Mouse (Mus musculus) monocyte, adult 5-6 weeks (primary cell): ENCODE measurements around the gene Ankrd52. TPM values are rescaled to one million over a fixed set of nuclear protein-coding genes. Genes with fewer than 3 reads are reported as not detected.

ENCODE experiments used
- ATAC-seq: fragments of 153-309, 156-312 bp; replicated peaks from 2 replicates; pipeline ENCODE4 v1.8.0; 2017; ENCODE audit warnings: mild to moderate bottlenecking; ENCODE audit not compliant: low TSS enrichment, insufficient number of reproducible peaks, severe bottlenecking, poor library complexity, low FRiP score
- total RNA-seq: library from RNA; stranded (forward); fragments of 200-1000, 200-491, 200-594 nt; gene quantifications from 3 replicates; pipeline ENCODE4 v1.2.3, GENCODE M21; 2017

Gene Ankrd52
- total RNA-seq, 1 experiment from 2014 or later: 8.3 TPM

DNA sequence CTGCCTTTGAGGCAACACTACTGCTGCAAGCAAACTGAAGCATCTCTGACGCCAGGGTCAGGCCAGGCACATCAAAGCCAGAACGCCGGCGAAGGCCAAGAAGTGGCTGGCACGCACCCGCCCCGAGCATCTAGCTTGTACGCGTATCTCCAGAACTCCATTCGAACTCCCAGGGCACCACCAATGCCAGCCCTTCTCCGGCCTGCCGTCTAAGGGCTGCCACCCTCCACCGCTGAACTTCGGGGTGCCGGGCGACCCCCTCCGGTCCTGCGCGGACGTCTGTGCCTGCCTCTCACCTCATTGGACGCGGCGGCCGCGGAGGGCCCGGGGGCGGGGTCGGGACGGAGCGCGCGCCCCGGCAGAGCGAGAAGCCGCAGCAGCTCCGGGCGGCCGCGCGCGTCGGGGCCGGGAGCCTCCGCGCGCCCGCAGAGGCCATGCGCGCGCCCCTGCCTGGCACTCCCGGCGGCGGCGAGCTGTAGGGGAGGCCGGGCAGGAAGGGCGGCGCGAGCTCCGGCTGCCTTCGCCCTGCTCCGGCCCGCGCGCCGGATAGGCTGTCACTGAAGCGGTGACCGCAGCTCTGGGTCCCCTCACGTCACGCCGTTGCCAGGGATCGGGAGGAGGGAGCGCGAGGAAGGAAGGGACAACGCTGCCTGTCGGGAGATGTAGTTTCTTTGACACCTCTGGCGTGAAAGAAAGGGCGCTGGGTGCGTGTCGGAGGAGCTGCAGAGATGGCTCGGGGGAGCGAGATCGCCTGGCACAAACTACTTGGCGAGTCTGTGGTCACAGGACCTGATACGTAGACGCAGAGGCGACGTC lies 8.3 kb upstream of the Ankrd52 start, which contains the start of gene Coq10a:
TSS of gene Coq10a (minus strand) at position 596 of the 816 bp plus-strand sequence.
- peak; percentile 80 for ATAC-seq

DNA sequence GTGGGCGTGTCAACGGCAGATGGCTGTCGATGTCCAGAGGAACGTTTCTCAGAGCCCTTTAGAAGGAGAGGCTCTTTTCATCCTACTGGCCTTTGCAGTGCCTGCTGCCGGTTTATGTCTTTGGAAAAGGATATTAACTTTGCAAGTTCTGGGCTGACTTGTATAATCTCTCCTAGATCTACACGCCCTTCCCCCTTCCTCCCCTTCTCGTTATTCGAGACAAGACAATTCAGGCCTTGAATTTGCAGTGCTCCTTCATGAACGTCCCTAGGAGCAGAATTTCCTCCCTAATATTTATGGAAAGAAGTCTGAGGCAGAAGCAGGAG lies 7.7 kb upstream of the Ankrd52 start:
- no peak for ATAC-seq

- no peak for ATAC-seq
Observed at GRCm38 (mm10) chr10:128369599-128369998, 7.3 kb upstream of the Ankrd52 start.

DNA sequence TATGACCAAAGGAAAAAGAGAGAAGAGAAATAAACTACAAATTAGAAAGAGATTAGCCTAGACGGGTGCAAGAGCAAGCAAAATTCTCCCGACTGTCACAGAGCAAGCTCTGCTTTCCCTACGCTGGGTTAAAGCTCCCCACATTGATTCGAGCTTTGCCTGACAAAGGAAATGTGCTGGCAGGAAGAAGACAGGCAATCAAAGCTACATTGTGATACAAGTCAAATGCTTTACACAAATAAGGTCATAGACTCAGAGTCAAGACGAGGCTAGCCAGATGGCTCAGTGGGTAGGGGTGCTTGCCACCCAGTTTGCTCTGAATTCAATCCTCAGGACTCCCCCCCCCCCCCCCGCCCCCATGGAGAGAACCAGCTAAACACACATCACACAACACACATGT lies 6.9 kb upstream of the Ankrd52 start:
- ATAC-seq: no peak

- no peak for ATAC-seq
Observed at GRCm38 (mm10) chr10:128370601-128371000, 6.3 kb upstream of the Ankrd52 start.

GRCm38 (mm10) chr10:128372142-128372541 lies 4.8 kb upstream of the Ankrd52 start:
- ATAC-seq: no peak

DNA sequence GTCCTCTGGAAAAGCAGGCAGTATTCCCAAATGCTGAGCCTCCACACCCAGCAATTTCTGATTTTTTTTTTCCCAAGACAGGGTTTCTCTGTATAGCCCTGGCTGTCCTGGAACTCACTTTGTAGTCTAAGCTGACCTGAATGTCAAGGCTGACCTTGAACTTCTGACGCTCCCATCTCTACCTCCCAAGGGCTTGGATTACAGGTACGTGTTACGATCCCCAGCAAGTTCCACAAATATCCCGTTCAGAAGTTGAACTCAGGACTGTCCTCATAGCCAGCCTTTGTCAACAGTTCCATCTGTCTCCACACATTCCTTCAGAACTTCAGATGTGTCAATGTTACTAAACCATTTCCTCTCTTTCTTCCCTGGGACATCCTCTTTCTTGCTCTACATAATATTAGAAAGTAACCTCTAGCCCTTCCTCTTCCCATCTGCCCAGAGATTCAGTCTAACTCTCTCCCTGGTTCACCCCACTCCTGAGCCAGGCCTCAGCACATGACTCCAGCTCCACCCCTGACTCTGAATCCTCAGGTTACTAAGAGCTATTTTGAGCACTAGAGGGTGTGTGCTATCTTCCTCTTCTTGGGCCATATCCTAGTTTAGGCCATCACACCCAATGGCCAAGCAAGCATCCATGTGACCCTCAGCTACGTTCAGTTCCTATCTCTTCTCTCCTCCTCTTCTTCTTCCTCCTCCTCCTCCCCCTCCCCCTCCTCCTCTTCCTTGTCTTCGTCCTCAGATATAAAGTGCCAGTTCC lies 3.7 kb upstream of the Ankrd52 start:
- peak; percentile 80 for ATAC-seq

DNA sequence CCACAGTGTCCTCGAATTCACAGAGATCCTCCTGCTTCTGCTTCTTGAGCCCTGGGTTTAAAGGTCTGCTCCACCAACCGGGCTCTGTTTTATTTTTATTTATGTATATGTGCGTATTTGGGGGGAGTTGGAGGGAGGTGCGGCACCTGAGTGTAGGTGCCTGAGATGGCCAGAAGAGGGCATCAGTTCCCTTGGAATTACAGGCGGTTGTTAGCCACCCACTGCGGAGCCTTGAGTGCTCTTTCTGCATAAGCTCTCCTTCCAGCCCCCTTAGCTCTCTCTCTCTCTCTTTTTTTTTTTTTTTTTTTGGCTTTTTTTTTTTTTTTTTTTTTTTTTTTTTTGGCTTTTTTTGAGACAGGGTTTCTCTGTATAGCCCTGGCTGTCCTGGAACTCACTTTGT lies 2.5 kb upstream of the Ankrd52 start:
- ATAC-seq: no peak

- no peak for ATAC-seq
Observed at GRCm38 (mm10) chr10:128376099-128376454, 838 bp upstream of the Ankrd52 start.

DNA sequence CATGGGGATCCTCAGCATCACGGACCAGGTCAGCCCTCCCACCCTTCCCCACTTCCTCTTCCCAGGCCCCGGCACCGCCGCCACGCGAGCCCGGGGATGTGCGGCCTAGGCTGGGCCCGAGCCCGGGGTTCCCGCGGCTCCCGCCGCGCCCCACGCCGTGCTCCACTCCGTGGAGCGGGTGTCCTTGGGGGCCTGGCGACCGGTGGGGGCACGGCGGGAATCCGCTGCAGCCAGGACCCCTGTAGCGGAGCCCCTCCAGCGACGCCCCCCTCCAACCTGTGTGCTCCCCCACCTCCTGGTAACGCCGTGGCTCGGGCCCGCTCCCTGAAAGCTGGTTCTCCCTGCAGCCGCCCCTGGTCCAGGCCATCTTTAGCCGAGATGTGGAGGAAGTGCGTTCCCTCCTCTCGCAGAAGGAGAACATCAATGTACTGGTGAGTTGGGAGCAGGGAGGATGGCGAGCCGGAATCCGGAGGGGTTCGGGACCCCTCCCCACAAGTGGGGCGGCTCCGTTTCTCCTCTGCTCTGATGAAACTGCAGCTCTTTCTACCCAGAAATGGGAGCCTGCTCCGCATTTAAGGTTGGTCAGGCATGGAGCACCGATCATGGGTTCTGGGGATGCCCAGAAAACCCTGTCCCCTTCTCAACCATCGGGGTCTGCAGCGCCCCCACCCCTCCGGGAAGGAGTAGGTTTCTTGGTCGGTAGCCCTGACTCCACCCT lies 466 bp downstream of the Ankrd52 start:
- ATAC-seq: no peak

- no peak for ATAC-seq
Observed at GRCm38 (mm10) chr10:128377940-128378448, 1.1 kb downstream of the Ankrd52 start.

- ATAC-seq: no peak
Observed at GRCm38 (mm10) chr10:128378462-128378861, 1.5 kb downstream of the Ankrd52 start.

DNA sequence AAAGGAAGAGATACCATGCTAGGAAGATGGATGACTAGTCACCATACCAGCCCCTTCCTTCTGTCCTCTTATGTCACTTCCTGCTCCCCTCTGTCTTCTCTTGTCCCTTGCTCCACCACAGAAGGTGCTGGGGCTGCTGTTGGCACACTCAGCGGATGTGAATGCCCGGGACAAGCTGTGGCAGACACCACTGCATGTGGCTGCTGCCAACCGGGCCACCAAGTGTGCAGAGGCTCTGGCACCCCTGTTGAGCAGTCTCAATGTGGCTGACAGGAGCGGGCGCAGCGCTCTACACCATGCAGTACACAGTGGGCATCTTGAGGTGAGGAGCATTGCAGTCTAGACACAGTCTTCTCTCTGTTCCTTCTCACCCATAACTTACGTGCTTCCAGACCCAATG lies 2.3 kb downstream of the Ankrd52 start:
- no peak for ATAC-seq

- no peak for ATAC-seq
Observed at GRCm38 (mm10) chr10:128380565-128380964, 3.6 kb downstream of the Ankrd52 start.

DNA sequence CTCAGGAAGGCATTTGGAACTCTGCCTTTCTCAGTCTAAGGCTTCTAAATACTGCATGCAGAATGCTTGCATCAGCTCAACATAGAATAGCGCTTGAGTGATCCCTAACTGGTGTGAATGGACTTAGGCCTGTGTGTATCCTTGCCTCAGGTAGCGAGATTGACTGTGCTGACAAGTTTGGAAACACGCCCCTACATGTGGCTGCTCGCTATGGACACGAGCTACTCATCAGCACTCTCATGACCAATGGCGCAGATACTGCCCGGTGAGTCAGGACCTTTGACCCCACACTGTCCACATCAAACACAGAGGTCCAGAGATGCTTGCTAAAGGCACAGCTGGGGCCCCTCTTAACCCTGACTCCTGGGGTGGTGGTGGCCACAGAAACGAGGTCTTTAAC lies 5.6 kb downstream of the Ankrd52 start:
- ATAC-seq: no peak

DNA sequence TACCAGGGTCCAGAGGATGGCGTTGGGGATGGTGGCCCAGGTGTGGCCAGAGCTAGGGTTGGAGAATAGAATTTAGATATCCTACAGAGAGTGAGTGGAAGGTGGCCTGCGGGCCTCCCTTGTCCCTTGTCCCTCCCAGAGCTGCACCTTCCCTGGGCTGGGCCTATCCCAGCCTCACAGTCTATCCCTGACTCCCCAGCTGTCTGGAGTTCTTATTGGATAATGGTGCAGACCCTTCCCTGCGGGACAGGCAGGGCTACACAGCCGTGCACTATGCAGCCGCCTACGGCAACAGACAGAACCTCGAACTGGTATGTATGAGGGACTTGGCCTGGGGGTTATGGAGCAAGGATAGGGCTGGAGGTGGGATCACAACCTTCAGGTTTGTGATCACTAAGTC lies 9.0 kb downstream of the Ankrd52 start:
- no peak for ATAC-seq

- ATAC-seq: no peak
Observed at GRCm38 (mm10) chr10:128388941-128389340, 12.0 kb downstream of the Ankrd52 start.

DNA sequence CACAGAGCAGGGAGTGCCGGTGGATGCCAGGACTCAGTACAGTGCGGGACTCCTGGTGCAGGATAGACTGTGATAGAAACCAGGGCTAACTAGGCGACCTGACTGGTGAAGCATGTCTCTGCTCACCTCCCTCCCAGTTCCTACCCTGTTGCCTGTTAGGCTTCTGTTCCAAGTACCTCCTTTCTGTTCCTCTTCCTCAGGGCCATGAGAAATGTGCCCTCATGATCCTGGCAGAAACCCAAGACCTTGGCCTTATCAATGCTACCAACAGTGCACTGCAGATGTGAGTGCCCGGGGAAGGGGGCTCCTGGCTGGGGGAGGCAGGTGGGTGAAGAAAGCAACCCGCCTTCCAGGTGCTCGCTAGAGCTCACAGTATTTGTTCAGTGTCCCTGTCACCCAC lies 12.7 kb downstream of the Ankrd52 start:
- peak; percentile 19; the same call in 1 of the 2 replicates for ATAC-seq

- ATAC-seq: no peak
Observed at GRCm38 (mm10) chr10:128390366-128390765, 13.5 kb downstream of the Ankrd52 start.
